Mouse (Mus musculus) stomach, embryonic 16.5 days (tissue): ENCODE results near the gene Atxn7l3. TPM values are rescaled to one million over a fixed set of nuclear protein-coding genes. Genes with fewer than 3 reads are reported as not detected.
A peak's percentile ranks its signal among the peaks of the same experiment; 100 is the strongest.

Source experiments
- ATAC-seq: fragments of 200-750 bp; cut with Nextera tagmentation; 2 replicates; pipeline ENCODE4 v1.8.0; 2017; ENCODE audit warnings: moderate number of reproducible peaks, moderate TSS enrichment; ENCODE audit not compliant: insufficient read depth, low FRiP score
- H3K27ac ChIP-seq: fragments of 300-500 bp; sonication (generic); 2 replicates; pipeline ENCODE4 v1.5.1; 2014; ENCODE audit warnings: low read length
- H3K27me3 ChIP-seq: fragments of 300-500 bp; sonication (generic); 2 replicates; pipeline ENCODE4 v1.6.1; 2014; ENCODE audit warnings: low read length, control low read depth, mixed read lengths; ENCODE audit not compliant: control insufficient read depth, insufficient read depth
- H3K36me3 ChIP-seq: fragments of 300-500 bp; sonication (generic); 2 replicates; pipeline ENCODE4 v1.6.1; 2014; ENCODE audit warnings: low read length; ENCODE audit not compliant: control insufficient read depth, insufficient read depth
- H3K4me1 ChIP-seq: fragments of 300-500 bp; sonication (generic); 2 replicates; pipeline ENCODE4 v1.6.1; 2014; ENCODE audit warnings: low read length, control low read depth, mixed read lengths; ENCODE audit not compliant: control insufficient read depth, insufficient read depth
- H3K4me2 ChIP-seq: fragments of 300-500 bp; sonication (generic); 2 replicates; pipeline ENCODE4 v1.6.1; 2014; ENCODE audit warnings: low read depth, low read length, mixed read lengths
- H3K4me3 ChIP-seq: fragments of 300-500 bp; sonication (generic); replicated peaks from 2 replicates; pipeline ENCODE4 v1.5.1; 2014; ENCODE audit warnings: mild to moderate bottlenecking, low read length
- H3K9ac ChIP-seq: fragments of 300-500 bp; sonication (generic); 2 replicates; pipeline ENCODE4 v1.6.1; 2014; ENCODE audit warnings: low read length
- H3K9me3 ChIP-seq: fragments of 300-500 bp; sonication (generic); replicated peaks from 2 replicates; pipeline ENCODE4 v1.6.1; 2016; ENCODE audit warnings: low read length, control low read depth; ENCODE audit not compliant: control insufficient read depth
- WGBS: fragments of 180-500 bp; shearing (Covaris S2); extraction: QIAGEN DNeasy Blood & Tissue Kit; methylation state at CpG from one replicate; pipeline ENCODE4 v1.1.7; 2014; 5-methylcytosine and 5-hydroxymethylcytosine counted together
- polyA plus RNA-seq: library from polyadenylated mRNA; unstranded; fragments of >200 nt; fragmentation: Nextera tagmentation; extraction: Ambion mirVana; gene quantifications from 2 replicates; pipeline ENCODE4 v1.2.1, GENCODE M21; 2015

The Atxn7l3 gene
- polyA plus RNA-seq, 1 experiment from 2014 or later = 12.2 TPM

DNA sequence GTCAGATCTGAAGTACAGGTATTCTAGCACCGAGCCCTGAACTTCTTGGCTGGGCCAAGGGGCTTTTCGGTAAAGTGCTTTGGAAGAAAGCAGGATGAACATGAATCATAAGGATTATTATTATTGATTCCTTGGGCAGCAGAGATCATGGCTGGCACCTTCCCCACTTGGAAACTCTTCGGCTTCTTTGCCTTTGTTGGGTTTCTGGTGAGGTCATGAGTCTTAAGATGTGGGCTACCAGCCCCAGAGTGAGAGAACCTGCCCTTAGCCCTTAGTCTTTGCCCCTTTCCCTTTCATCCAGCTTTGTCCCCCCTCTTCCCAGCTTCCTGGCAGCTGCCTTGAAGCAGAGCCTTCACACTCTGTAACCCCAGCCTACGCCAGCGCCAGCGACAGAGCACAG, 25.5 kb upstream of the Atxn7l3 start:
- Histone ChIP-seq H3K4me1 (peaks cover 9% of the 10 kb centered on the region), H3K9ac (no peak overlapping the region), H3K4me3 (no peak overlapping the region), H3K27me3 (no peaks in the 10 kb centered on the region), H3K4me2 (no peak overlapping the region), H3K27ac (no peak overlapping the region), H3K36me3 (no peaks in the 10 kb centered on the region), H3K9me3 (no peaks in the 10 kb centered on the region)
- no peak for ATAC-seq
- WGBS = 74% methylated on average over 6 of the region's 6 CpGs

DNA sequence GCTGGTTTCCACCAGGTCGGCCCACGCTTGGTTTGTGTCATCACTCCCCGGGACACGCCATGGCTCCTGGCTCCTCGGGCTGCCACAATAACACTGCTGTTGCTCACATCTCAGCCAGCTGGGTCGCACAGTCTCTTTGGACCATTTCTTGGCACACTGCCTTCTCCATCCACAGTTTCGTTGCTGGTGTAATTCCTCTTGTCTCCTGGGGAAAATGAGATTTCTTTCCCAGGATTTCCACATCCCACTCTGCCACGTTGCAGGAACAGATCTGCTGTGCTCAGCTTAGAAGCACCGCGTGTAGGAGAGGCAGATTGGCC, 24.2 kb upstream of the Atxn7l3 start:
- Histone ChIP-seq H3K9ac (peak overlapping the region; percentile 100), H3K9me3 (no peaks in the 10 kb centered on the region), H3K27me3 (no peaks in the 10 kb centered on the region), H3K4me1 (peaks cover 17% of the 10 kb centered on the region), H3K4me2 (peak overlapping the region; percentile 78), H3K27ac (peak overlapping the region; percentile 99), H3K36me3 (no peaks in the 10 kb centered on the region), H3K4me3 (peak overlapping the region; percentile 98)
- WGBS = 11% methylated on average over 10 of the region's 10 CpGs
- ATAC-seq = no peak

DNA sequence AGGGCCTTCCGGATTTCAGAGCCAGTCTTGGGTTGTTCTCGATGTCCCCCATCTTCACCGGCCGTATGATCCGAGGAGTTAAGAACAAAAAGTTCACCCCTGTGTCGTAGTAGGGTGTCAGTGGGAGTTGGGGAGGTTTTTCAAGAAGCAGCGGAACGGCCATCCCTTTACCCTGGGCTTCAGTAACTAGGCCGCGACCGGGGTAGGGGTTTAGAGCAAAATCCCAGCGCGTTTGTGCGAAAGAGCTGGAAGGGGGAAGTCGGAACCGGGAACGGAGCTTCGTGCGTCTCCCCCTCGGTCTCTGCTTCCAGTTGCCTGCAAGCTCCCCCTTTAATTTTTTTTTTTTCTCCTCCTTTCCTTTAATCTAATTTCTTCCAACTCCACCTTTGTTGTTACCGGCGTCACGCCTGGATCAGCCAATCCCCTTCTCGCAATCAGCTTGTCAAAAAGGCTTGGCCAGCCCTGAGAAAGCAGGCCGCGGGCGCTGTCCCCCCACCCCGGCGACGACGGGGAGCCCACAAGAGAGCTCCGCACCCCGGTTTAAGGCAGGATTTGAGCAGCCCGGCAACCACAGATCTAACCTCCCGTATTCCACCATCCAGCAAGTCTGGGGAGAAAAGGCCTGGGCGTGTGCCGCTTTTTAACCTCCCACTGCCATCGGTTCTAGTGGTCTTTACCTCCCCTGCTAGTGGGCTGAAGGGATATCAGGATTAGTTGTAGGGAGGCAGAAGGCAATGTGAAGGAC, 23.7 kb upstream of the Atxn7l3 start:
- H3K9ac ChIP-seq = peak overlapping the region; percentile 100
- no peaks in the 10 kb centered on the region for H3K36me3 ChIP-seq
- H3K4me1 ChIP-seq = peaks cover 22% of the 10 kb centered on the region
- no peaks in the 10 kb centered on the region for H3K27me3 ChIP-seq
- peak overlapping the region; percentile 98 for H3K4me3 ChIP-seq
- WGBS = under 1% methylated on average over 38 of the region's 38 CpGs
- H3K9me3 ChIP-seq = no peaks in the 10 kb centered on the region
- peak; percentile 16; the same call in 1 of the 2 replicates for ATAC-seq
- peak overlapping the region; percentile 78 for H3K4me2 ChIP-seq
- H3K27ac ChIP-seq = peak overlapping the region; percentile 99

DNA sequence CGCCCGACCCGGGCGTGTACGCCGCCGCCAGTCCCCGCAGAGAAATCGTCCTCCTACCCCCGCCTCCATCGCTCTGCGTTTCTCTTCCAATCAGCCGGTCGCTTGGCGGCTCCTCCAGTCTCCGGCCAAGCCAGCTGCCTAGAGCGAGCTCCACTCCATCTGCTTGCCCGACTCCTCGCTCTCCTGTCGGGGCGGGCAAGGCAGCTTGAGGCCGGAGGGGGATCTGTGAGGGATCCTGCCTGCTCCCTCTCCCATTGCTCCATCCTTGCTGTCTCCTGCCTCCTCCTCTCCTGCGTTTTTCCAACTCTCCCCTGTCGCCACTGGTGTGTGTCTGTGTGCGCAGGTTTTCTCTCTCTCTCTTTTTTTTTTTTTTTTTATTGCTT, 23.0 kb upstream of the Atxn7l3 start, which contains the start of gene Ubtf:
Ubtf (minus strand) TSS at position 333 of the 383 bp plus-strand sequence.
- peak within 1 kb of the TSS; percentile 98 for H3K4me3 ChIP-seq
- peak within 1 kb of the TSS; percentile 99 for H3K27ac ChIP-seq
- peak within 1 kb of the TSS; percentile 100 for H3K9ac ChIP-seq
- peak within 1 kb of the TSS; percentile 78 for H3K4me2 ChIP-seq
- no peaks in the 10 kb centered on the region for H3K9me3 ChIP-seq
- ATAC-seq = peak; percentile 2; the same call in 1 of the 2 replicates
- no peaks in the 10 kb centered on the region for H3K27me3 ChIP-seq
- peaks cover 23% of the 10 kb centered on the region for H3K4me1 ChIP-seq
- under 1% methylated on average over 25 of the region's 25 CpGs for WGBS
- 0 out of 2 replicates have a peak, but pooled peaks cover 4% of the 10 kb centered on the region for H3K36me3 ChIP-seq

DNA sequence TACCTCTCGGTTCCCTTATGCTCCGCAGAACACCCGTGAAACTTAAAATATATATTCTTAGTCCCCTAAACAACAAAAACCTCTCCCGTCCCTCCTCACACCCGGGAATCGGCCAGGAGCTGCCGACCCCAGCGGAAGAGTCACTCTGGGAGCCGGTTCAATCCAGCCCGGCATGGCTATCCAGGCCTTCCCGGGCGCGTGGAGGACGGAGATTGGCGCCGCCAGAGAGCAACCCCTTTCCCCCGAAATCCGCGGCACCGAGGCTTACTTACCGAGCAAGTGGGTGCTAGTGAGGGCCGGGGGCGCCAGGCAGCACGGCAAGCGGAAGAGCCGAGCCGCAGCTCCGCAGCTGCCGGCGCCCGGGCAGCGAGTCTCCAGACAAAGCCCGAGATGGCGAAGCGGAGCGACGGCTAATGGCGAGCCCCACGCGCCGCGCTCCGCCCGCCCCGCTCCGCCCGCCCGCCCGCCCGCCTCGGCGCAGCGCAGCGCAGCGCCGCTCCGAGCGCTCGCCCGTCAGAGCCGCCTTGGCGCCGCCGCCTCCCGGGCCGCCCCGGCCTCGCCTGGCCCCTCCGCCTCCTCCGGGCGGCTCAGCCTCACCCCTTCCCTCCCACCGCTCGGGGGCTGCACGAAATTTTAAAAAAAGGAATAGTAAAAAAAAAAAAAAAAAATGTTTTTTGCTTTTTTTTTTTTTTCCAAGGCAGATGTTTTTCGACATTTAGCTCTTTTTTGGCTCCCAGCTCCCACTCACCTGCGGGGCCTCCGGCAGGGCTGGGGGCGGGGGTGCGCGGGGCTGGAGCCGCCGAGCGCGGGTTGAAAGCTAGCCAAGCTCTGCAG, 22.4 kb upstream of the Atxn7l3 start:
- Histone ChIP-seq H3K9me3 (no peaks in the 10 kb centered on the region), H3K4me2 (peak overlapping the region; percentile 78), H3K27ac (peak overlapping the region; percentile 99), H3K9ac (peak overlapping the region; percentile 100), H3K4me1 (peaks cover 23% of the 10 kb centered on the region), H3K4me3 (peak overlapping the region; percentile 98), H3K27me3 (no peaks in the 10 kb centered on the region), H3K36me3 (peaks cover 10% of the 10 kb centered on the region)
- ATAC-seq = peak; percentile 16; the same call in 1 of the 2 replicates
- under 1% methylated on average over 84 of the region's 84 CpGs for WGBS

DNA sequence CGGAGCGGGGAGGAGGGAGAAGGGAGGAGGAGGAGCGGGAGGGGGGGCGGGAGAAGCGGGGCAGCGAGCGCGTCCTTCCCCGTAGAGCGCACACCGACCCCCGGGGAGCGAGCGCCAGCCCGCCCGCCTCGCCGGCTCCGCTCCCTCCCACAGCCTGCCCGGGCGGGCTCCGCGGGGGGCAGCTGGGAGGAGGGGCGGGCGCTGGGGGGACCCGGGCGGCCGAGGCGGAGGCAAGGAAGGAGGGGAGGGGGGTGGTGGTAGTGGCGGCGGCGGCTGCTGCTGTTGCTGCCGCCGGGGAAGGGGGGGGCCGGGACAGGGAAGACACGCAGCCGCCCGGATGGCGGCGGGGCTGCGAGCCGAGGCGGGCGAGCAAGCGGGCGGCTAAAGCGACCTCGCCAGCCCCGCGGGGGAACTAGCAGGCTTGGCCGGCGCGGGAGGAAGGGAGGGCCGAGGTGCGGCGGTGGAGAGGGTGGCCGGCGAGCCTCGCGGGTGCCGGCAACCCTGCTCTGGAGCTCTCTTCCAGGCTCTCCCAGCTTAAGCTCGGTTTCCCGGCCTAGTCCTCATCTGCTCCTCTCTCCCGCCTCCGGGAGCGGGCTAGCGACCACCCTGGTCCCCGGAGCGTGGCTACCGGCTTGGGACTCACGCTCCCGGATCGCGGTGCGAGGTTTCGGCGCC, 21.6 kb upstream of the Atxn7l3 start:
- ATAC-seq = peak; percentile 68
- Histone ChIP-seq H3K27ac (peak overlapping the region; percentile 99), H3K9ac (peak overlapping the region; percentile 100), H3K4me1 (peaks cover 23% of the 10 kb centered on the region), H3K4me2 (peak overlapping the region; percentile 78), H3K36me3 (peaks cover 15% of the 10 kb centered on the region), H3K27me3 (no peaks in the 10 kb centered on the region), H3K4me3 (peak overlapping the region; percentile 98), H3K9me3 (no peaks in the 10 kb centered on the region)
- WGBS = under 1% methylated on average over 33 of the region's 77 CpGs

DNA sequence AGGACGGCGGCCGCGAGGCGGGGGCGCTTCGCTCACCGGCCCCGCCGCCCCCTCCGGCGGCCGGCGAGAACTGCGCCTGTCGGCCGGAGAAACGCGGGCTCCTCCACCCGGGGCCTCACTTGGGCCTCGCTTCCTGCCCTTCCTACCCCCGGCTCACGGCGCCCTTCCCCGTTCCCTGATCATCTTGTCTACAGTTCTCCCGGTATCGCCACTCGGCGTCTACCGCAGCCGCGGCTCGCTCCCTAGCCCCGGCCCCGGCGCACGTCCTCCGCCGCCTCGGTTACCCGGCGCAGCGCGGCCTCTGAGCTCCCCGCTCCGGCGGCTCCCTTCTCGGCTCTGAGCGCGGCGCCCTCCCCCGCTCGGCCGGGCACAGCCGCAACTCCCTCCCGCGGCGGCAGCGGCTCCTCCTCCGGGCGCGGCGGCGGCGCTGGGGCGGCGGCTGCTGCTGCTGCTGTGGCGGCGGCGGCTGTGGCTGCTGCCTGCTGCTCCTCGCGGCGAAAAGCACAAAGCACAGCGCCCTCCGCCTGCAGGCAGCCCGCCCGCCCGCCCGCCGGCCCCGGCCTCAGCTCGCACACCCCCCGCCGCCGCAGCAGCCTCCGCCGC, 21.0 kb upstream of the Atxn7l3 start:
- Histone ChIP-seq H3K9me3 (no peaks in the 10 kb centered on the region), H3K4me1 (peaks cover 23% of the 10 kb centered on the region), H3K9ac (peak overlapping the region; percentile 100), H3K4me2 (peak overlapping the region; percentile 78), H3K36me3 (peaks cover 15% of the 10 kb centered on the region), H3K4me3 (peak overlapping the region; percentile 98), H3K27me3 (no peaks in the 10 kb centered on the region), H3K27ac (peak overlapping the region; percentile 99)
- under 1% methylated on average over 66 of the region's 87 CpGs for WGBS
- peak; percentile 0 for ATAC-seq

DNA sequence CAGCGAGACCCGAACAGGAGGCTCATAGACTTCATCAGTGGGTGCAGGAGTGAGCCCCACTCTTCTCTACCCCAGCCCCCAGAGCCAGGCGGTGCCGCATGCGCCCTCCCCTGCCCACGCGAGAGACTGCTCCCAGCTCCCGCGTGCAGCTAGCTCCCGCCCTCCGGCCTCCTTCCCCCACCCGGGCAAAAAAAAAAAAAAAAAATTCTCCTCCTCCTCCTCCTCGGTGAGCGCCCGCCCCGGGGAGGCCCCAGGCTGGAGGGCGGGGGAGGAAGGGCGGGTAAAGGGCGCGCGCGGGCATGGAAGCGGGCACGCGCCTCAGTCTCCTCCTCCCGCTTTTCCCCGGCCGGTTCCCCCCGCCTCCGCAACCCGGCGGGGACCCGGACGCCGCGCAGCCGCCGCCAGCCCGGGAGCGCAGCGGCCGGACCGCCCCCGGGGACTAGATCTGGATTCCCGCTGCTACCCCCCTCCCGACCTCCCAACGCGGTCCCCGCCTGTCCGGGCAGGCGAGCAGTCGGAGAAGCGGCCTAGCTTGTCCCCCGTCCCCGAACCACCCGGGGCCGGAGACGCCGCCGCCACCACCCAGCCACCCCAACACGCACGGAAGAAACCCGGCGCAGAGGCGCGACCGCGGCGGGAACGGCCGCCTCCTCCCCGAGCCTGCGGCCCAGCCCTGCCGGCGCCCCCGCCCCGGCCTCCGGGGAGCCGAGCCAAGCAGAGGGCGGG, 20.3 kb upstream of the Atxn7l3 start:
- no peaks in the 10 kb centered on the region for H3K9me3 ChIP-seq
- H3K9ac ChIP-seq = peak overlapping the region; percentile 100
- WGBS = under 1% methylated on average over 73 of the region's 80 CpGs
- ATAC-seq = peak; percentile 49
- peak overlapping the region; percentile 98 for H3K4me3 ChIP-seq
- H3K27me3 ChIP-seq = no peaks in the 10 kb centered on the region
- H3K36me3 ChIP-seq = peaks cover 15% of the 10 kb centered on the region
- H3K4me2 ChIP-seq = peak overlapping the region; percentile 83
- peak overlapping the region; percentile 99 for H3K27ac ChIP-seq
- peaks cover 23% of the 10 kb centered on the region for H3K4me1 ChIP-seq
